Mouse (Mus musculus): ENCODE results near the gene Gm4177. TPM values are rescaled to one million over a fixed set of nuclear protein-coding genes. Genes with fewer than 3 reads are reported as not detected.
"Not testable (repeated sequence)": the region's sequence is repeated elsewhere in the genome, so short reads cannot be mapped to it uniquely, and the experiment has no call there.

Gene Gm4177
- total RNA-seq (2014; rRNA removed), result not detected in 2 replicates
- polyA plus RNA-seq (2015; fragmentation: Nextera tagmentation; extraction: Ambion mirVana), result not detected in 2 replicates

- not testable (repeated sequence) for ATAC-seq; H3K9me3 ChIP-seq (ENCODE audit: low read length); H3K9ac ChIP-seq; H3K27ac ChIP-seq (ENCODE audit: low read depth, low read length); H3K4me3 ChIP-seq (ENCODE audit: low read depth, low read length); H3K4me1 ChIP-seq (ENCODE audit: insufficient read depth); H3K4me2 ChIP-seq (ENCODE audit: low read depth); DNase-seq; H3K36me3 ChIP-seq (ENCODE audit: insufficient read depth); H3K27me3 ChIP-seq (ENCODE audit: insufficient read depth, low read length)
- no CpG with 5 or more reads among the region's 3 CpGs for WGBS
Observed at GRCm38 (mm10) chr7:21796628-21797027, at the start of gene Gm4177. Gm4177 (minus strand) TSS chr7:21796728.

- not testable (repeated sequence) for H3K4me1 ChIP-seq (ENCODE audit: insufficient read depth); DNase-seq; H3K4me2 ChIP-seq (ENCODE audit: low read depth); H3K27me3 ChIP-seq (ENCODE audit: insufficient read depth, low read length); ATAC-seq; H3K9ac ChIP-seq; H3K27ac ChIP-seq (ENCODE audit: low read depth, low read length); H3K4me3 ChIP-seq (ENCODE audit: low read depth, low read length); H3K36me3 ChIP-seq (ENCODE audit: insufficient read depth); H3K9me3 ChIP-seq (ENCODE audit: low read length)
- no CpG with 5 or more reads among the region's 1 CpGs for WGBS
Observed at GRCm38 (mm10) chr7:21844167-21844566, 47.6 kb upstream of the Gm4177 start, which contains the start of gene Gm5725. Gm5725 (minus strand) TSS chr7:21844267.

- ATAC-seq; H3K4me1 ChIP-seq (ENCODE audit: insufficient read depth); H3K9me3 ChIP-seq (ENCODE audit: low read length); DNase-seq; H3K4me3 ChIP-seq (ENCODE audit: low read depth, low read length); H3K27ac ChIP-seq (ENCODE audit: low read depth, low read length); H3K36me3 ChIP-seq (ENCODE audit: insufficient read depth); H3K4me2 ChIP-seq (ENCODE audit: low read depth); H3K9ac ChIP-seq; H3K27me3 ChIP-seq (ENCODE audit: insufficient read depth, low read length): not testable (repeated sequence)
- WGBS, result no CpG with 5 or more reads among the region's 1 CpGs
Observed at GRCm38 (mm10) chr7:21832051-21832450, 35.5 kb upstream of the Gm4177 start, which contains the start of gene Vmn1r135. Vmn1r135 (plus strand) TSS chr7:21832351.

GRCm38 (mm10) chr7:21761375-21761774 lies 35.2 kb downstream of the Gm4177 start, which contains the start of gene Gm4175:
Gm4175 (minus strand) TSS chr7:21761475.
- H3K4me1 ChIP-seq (ENCODE audit: insufficient read depth); H3K9me3 ChIP-seq (ENCODE audit: low read length); H3K4me3 ChIP-seq (ENCODE audit: low read depth, low read length); ATAC-seq; H3K4me2 ChIP-seq (ENCODE audit: low read depth); H3K36me3 ChIP-seq (ENCODE audit: insufficient read depth); H3K27ac ChIP-seq (ENCODE audit: low read depth, low read length); DNase-seq; H3K9ac ChIP-seq; H3K27me3 ChIP-seq (ENCODE audit: insufficient read depth, low read length): not testable (repeated sequence)
- no CpG with 5 or more reads among the region's 5 CpGs for WGBS

Other genes starting within 250 kb of the Gm4177 start
- not detected in 2 replicates for gene Vmn1r132, start 182.6 kb downstream of the Gm4177 start, total RNA-seq (2014; rRNA removed)
- gene Vmn1r132, start 182.6 kb downstream of the Gm4177 start, polyA plus RNA-seq (2015; fragmentation: Nextera tagmentation; extraction: Ambion mirVana), result not detected in 2 replicates
- not detected in 2 replicates for gene Gm4175, start 35.3 kb downstream of the Gm4177 start, total RNA-seq (2014; rRNA removed)
- gene Gm4175, start 35.3 kb downstream of the Gm4177 start, polyA plus RNA-seq (2015; fragmentation: Nextera tagmentation; extraction: Ambion mirVana), result not detected in 2 replicates
- not detected in 2 replicates for gene Vmn1r135, start 35.6 kb upstream of the Gm4177 start, total RNA-seq (2014; rRNA removed)
- gene Vmn1r135, start 35.6 kb upstream of the Gm4177 start, polyA plus RNA-seq (2015; fragmentation: Nextera tagmentation; extraction: Ambion mirVana), result not detected in 2 replicates
- not detected in 2 replicates for gene Gm5725, start 47.5 kb upstream of the Gm4177 start, total RNA-seq (2014; rRNA removed)
- gene Gm5725, start 47.5 kb upstream of the Gm4177 start, polyA plus RNA-seq (2015; fragmentation: Nextera tagmentation; extraction: Ambion mirVana), result not detected in 2 replicates
- not detected in 2 replicates for gene Gm5891, start 124.6 kb upstream of the Gm4177 start, total RNA-seq (2014; rRNA removed)
- gene Gm5891, start 124.6 kb upstream of the Gm4177 start, polyA plus RNA-seq (2015; fragmentation: Nextera tagmentation; extraction: Ambion mirVana), result not detected in 2 replicates
- not detected in 2 replicates for gene Vmn1r137, start 197.9 kb upstream of the Gm4177 start, total RNA-seq (2014; rRNA removed)
- gene Vmn1r137, start 197.9 kb upstream of the Gm4177 start, polyA plus RNA-seq (2015; fragmentation: Nextera tagmentation; extraction: Ambion mirVana), result not detected in 2 replicates
- not detected in 2 replicates for gene Vmn1r138, start 232.2 kb upstream of the Gm4177 start, total RNA-seq (2014; rRNA removed)
- gene Vmn1r138, start 232.2 kb upstream of the Gm4177 start, polyA plus RNA-seq (2015; fragmentation: Nextera tagmentation; extraction: Ambion mirVana), result not detected in 2 replicates

Measured in forebrain, postnatal 0 days (tissue).